Mouse (Mus musculus): ENCODE data around the gene Dnaja3.

Gene Dnaja3

GRCm38 (mm10) chr16:4607818-4608531, 31.8 kb upstream of the Dnaja3 start:
- peak; percentile 68 to 80 for DNase-seq

DNA sequence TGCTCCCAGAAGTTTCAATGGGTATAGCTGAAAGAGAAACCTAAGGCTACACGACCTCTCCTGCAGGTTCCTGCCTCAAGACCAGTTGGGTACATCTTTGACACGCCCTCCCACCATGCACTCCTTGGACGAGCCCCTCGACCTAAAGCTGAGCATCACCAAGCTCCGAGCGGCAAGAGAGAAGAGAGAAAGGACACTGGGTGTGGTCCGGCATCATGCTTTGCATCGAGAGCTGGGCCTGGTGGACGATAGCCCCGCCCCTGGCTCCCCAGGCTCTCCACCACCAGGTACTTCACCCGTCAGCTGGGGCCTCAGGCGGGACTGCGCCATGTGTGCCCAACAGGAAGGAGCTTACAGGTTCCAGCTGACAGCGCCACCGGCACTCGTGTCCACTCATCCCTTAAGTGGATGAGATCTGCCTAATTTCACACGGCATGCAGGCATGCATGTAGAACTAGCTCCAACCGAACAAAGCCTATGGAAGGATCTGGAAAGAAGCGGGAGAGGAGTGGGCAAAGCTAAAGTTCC, 31.2 kb upstream of the Dnaja3 start:
- no peak for DNase-seq

DNA sequence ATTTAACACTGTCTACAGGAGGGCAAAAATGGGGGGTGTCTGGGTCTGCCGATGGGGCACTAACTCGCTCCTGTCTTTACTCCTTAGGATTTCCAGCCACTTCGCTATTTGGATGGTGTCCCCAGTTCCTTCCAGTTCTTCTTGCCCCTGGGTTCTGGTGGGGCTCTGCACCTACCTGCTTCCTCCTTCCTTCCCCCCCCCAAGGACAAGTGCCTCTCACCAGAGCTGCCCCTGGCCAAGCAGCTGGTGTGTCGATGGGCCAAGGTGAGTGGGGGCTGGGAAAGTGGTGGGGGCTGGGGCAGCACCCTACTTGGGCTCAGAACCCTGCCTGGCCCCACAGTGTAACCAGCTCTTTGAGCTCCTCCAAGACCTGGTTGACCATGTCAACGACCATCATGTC, 28.6 kb upstream of the Dnaja3 start:
- no peak for DNase-seq

GRCm38 (mm10) chr16:4611676-4612075, 28.1 kb upstream of the Dnaja3 start:
- DNase-seq, result no peak

DNA sequence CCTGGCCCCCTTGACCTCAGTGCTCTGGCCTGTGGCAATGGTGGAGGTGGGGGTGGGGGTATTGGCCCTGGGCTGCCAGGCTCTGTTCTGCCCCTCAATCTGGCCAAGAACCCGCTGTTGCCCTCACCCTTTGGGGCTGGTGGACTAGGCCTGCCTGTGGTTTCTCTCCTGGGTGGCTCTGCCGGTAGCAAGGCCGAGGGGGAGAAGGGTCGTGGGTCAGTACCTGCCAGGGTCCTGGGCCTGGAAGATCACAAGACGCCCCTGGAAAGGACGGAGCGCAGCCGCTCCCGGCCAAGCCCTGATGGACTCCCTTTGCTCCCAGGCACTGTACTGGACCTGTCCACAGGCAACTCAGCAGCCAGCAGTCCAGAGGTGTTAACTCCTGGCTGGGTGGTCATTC, 26.1 kb upstream of the Dnaja3 start:
- DNase-seq, result no peak

- no peak for DNase-seq
These were observed 25.1 kb upstream of the Dnaja3 start for GRCm38 (mm10) chr16:4614639-4615038.

DNA sequence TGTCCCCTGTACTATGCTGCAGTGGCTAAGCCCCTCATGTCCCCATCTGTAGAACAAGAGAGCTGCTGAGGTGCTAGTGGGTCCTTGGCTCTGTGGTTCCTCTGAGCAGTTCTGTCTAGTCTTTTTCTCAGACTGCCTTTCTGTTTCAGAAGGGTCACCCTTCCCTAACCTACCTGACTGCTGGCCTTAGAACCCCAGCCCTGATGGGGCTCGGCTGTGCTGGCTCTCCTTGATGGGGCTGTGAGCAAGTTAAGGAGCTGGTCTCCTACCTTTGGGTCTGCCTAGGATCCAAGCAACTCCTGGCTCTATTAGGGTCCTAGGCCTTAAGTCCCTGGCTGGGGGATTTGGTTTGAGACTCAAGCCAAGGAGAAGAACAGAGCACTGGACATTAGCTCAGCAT, 24.5 kb upstream of the Dnaja3 start:
- DNase-seq, result no peak

DNA sequence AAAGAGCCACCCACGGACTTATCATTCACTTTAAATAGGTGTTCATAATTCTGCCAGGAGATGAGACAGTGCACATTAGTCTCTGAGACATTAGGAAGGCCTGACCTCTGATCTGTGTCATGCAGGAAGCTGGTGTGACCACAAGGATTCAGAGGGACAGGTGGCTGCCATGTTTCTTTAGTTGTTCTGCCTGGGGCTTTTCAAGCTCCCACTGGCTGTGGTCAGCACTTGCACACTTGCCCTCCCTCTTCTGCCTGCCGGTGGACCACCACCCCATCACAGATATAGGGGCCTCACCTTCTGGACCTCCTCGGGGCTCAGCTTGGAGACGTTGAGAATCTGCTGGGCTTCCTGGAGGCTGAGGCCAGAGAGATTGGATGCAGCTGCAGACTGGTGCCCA, 23.0 kb upstream of the Dnaja3 start:
- DNase-seq, result no peak

DNA sequence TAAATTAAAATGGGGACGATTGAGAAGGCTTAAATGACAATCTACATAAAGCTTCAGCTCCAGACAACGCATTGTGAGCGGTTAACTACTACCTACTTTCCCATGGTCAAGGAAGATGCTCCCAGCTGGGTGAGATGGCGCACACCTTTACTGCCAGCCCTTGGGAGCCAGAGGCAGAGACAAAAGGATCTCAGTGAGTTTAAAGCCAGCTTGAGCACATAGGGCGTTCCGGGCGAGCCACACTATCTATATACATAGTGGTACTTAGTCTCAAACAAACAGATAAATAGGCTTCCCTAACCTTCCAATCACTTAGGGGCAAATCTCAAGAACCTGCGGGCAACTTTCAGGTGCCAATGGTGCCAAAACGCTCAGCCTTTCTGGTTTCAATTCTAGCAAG, 15.7 kb upstream of the Dnaja3 start:
- no peak for DNase-seq

DNA sequence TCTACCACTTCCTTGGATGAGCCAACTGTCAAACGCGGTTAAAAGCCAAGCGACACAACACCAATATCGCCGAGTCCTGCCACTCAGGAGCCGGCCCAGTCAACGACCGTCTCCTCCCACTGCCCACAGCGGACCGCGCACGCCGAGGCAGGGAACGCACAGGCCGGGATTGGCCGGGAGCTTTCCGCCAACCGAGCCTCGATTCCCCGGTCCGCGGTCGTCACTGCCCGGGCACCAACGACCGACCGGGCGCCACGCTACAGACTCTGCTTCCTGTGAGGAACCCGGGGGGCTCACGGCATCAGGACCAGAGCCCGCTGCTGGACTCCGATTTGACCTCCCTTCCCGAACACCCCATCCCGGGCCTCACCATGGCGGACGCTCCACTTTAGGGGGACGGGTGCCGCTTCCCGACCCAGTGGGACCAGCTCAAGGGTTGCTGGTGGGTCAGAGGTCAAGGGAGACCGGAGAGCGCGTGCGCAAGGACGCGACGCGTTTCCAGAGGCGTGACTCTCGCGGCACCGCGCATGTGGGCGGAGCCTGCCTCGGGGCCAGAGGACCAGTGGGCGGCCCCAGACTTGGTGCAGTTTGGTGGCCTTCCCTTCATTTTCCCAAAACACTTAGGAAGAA, 15.2 kb upstream of the Dnaja3 start, which contains the start of gene Pam16:
Gene Pam16 (minus strand): TSS at position 508 of the 630 bp plus-strand sequence.
- peak; percentile 82 to 87 for DNase-seq

DNA sequence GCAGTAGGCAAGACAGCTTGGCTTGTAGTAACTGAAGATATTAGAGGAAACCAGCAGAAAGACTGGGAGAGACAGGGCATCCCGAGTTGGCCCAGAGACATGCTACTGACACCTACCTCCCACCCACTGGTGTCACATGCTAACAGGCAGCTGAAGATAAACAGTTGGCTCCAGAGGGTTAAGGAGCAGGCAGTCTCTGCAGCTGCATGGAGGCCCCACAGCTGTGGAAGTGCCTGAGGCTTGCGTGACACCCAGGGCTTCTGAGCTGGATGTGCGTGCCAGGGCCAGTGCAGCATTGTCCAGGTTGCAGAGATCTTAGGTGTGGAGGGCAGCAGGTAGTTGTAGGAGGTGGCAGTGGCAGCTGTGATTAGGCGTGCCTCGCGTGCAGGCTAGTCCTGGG, 12.7 kb upstream of the Dnaja3 start:
- DNase-seq, result no peak

DNA sequence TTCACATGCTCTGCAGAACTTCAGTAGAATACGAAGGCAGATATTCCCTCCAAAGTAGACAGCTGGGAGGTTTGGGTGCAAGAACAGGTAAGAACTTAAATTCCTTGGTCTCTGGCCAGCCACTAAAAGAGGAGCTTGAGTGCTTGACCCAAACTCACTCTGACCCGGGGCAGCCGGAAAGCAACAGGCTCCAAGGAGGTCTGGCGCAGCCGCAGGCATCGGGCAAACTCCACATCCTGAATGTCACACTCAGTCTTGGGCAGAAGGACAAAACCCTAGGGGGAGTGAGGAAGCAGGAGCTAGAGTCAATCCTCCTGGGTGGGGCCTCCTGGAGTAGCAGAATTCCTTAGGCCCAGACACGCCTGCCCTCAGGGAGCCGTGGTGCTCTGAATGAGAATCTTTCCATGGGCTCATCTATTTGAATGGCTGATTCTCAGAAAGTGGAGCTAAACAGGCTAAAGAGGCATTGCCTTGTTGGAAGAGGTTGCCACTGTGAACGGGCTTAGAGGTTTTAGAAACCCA, 10.8 kb upstream of the Dnaja3 start:
- DNase-seq, result no peak

- peak; percentile 64 to 83 for DNase-seq
These were observed 9.8 kb upstream of the Dnaja3 start for GRCm38 (mm10) chr16:4629950-4630349.

DNA sequence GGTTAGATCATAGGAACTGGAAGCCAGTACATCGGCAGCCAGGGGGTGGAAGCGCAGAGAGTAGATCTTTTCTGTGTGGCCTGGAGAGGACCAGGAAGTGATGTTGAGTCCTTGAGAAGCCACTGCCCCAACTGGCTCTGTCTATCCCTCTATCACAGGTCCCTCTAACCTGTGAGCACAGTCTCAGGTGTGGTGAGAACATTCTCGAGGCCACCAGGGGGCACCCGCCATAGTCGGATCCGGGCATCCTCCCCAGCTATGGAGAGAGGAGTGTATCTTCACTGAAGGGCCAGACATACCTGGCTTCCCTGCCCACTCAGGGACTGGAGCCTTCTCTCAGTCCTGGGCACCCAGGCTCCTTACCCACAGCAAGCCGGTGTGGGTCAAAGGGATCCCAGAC, 7.7 kb upstream of the Dnaja3 start:
- DNase-seq, result no peak

- DNase-seq, result no peak
These were observed 6.1 kb upstream of the Dnaja3 start for GRCm38 (mm10) chr16:4633661-4634060.

- no peak for DNase-seq
These were observed 5.1 kb upstream of the Dnaja3 start for GRCm38 (mm10) chr16:4634681-4635080.

DNA sequence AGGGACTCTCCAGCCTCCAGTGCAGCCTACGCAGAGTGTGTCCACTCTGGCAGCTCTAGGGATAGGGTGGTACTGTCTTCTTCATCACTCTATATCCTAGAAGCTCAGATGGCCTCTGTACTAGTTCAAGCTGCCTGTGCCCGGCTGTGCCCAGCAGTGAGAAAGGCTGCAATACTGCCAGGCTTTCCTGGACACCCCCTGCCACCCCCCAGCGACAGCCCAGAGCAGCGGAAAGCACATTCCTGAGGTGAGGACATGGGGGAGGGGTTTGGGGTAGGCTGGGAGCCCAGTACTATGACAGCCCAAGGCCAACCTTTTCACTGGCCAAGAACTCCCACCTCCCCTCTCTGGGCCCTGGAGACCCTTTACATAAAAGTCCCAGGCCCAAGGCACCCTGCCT, 4.0 kb upstream of the Dnaja3 start:
- no peak for DNase-seq

DNA sequence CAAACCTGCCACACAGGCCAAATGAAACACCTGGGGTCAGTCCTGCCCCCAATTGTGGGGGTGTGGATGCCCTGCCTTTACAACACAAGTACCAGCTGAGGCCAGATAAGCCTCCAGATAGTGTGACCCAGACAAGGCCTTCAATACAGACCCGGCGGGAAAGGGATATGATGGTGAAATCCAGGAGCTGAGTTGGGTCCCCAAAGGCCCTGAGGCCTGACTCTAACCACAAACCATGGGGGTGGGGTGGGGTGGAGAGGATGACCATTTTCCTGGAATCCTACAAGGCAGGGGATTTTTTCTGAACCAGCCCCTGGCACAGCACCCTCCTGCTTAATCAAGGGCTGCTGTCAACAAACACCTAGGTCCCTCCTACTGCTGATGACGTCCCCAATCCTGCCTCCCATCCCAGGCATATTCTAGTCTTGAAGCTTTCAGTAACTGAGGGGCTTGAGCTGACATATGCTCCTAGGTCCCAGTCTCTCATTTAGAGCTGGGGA, 848 bp upstream of the Dnaja3 start:
- DNase-seq, result no peak

DNA sequence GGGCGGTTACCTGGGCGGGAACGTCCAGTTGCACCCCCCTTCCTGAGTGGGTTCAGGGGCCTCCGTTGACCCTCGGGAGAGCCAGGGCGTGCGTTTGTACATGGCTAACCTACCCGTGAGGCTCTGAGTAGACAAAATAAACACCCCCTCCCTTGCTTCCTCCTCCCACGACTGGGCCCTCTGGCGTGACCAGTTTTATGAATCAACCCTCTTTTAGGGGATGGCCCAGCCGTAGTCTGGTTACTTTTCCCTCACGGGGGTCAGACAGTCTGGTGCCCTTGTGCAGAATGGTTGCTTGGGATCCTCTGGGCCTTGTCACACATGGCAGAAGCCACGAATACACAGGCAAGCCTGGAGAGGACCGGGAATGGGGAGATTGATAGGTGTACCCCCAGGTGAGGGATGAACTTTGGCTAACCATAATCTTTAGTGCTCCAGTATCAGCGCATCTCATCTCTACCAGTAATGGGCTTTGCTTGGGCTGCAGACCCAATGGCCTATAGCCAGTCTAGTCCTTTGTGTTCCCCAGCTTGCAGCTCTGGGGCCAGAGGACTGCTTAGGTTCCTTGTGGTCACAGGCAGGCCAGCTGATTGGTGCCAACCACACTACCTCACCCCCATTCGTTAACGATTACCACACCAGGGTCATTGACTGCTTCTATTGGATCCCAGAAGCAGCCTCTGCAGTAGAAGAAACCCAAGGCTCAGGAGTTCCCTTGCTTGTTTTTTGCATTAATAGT, 647 bp downstream of the Dnaja3 start:
- DNase-seq, result no peak

- DNase-seq, result peak; percentile 32 to 39
These were observed 1.5 kb downstream of the Dnaja3 start for GRCm38 (mm10) chr16:4641119-4641838.

- DNase-seq, result no peak
These were observed 2.4 kb downstream of the Dnaja3 start for GRCm38 (mm10) chr16:4642190-4642589.

DNA sequence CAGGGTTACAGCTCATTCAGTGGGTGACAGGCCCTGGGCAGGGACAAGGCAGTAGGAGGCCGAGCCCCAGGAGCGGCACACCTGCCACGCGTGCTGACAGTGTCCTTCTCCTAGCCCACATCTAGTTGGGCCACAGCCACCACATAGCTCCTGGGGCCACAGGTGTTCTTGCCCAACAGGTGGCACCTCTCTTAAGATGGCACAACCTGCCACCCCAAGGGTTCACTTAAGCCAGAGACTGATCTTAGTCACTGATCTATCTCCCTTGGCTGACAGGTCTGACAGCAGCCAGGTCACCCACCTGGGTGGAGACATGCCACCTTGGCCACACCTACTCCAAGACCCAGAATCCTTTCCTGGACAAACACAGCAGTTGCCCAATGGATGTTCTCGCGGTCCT, 3.1 kb downstream of the Dnaja3 start:
- no peak for DNase-seq
